Mouse (Mus musculus): ENCODE measurements around the gene Bola1. TPM values are rescaled to one million over a fixed set of nuclear protein-coding genes. Genes with fewer than 3 reads are reported as not detected.

Gene Bola1
- polyA plus RNA-seq, 1 experiment from 2014 or later: 71.6 TPM

DNA sequence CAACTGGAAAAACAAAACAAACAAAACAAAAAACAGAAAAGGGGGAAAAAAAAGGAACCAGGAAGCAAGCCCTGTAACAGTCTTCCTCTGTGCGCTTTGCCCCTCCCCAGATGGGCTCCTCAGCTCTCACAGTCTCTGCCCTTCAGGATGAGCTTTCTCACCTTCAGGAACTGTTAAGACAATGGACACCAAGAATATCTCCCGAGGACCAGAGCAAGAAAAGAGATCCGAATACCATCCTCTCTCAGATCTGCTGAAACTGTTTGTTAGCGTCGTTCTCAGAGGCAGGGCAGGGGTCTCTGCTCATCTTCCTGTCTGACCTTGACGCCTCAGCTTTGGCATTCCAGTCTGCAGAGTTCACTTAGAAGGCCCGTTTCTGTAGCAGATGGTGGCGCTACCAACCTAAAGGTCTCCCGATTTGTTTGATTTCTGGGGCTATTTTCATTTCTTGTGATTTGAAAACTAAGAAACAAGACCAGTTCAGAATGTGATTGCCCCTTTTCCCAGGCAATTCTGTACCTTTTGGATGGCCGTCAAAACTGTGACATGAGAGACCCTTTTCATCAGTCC lies 48.4 kb downstream of the Bola1 start:
- H3K4me1 ChIP-seq: peaks cover 31% of the 10 kb centered on the region
- H3K9me3 ChIP-seq: no peaks in the 10 kb centered on the region
- H3K4me3 ChIP-seq: peak overlapping the region; percentile 92
- no peaks in the 10 kb centered on the region for H3K27me3 ChIP-seq
- ATAC-seq (ENCODE audit: low FRiP score, low read depth): no peak
- peak overlapping the region; percentile 97 for H3K4me2 ChIP-seq (replicated peaks)
- H3K9ac ChIP-seq (replicated peaks): peak overlapping the region; percentile 93
- 78% methylated on average over 10 of the region's 10 CpGs for WGBS
- peak overlapping the region; percentile 98; the same call in 1 of the 2 replicates for H3K27ac ChIP-seq (replicated peaks)
- peaks cover 21% of the 10 kb centered on the region for H3K36me3 ChIP-seq

DNA sequence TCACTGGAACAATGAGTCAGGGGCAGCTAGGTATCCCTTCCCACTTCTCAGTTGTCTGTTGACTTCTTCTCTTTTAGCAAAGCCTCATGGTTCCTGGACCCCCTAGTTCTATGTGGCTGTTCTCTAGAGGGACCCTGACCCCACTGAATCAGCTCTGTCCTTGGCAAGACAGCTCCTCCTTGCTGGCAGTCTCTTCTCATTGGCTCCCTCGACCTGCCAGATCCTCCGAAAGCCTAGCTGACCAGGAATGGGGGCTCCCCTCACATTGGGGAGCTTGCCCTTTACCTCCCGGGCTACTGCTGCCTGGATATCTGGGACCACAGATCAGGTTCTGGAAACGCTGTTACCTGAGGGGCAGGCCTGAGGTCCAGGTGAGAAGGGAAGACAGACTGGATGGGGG lies 49.2 kb downstream of the Bola1 start:
- WGBS: 91% methylated on average over 4 of the region's 4 CpGs
- ATAC-seq (ENCODE audit: low FRiP score, low read depth): no peak
- H3K36me3 ChIP-seq: peaks cover 15% of the 10 kb centered on the region
- no peak overlapping the region; the same call in 1 of the 2 replicates for H3K27ac ChIP-seq (replicated peaks)
- H3K9me3 ChIP-seq: no peaks in the 10 kb centered on the region
- peaks cover 31% of the 10 kb centered on the region for H3K4me1 ChIP-seq
- H3K27me3 ChIP-seq: no peaks in the 10 kb centered on the region
- no peak overlapping the region for H3K4me3 ChIP-seq
- no peak overlapping the region for H3K4me2 ChIP-seq (replicated peaks)
- no peak overlapping the region for H3K9ac ChIP-seq (replicated peaks)

DNA sequence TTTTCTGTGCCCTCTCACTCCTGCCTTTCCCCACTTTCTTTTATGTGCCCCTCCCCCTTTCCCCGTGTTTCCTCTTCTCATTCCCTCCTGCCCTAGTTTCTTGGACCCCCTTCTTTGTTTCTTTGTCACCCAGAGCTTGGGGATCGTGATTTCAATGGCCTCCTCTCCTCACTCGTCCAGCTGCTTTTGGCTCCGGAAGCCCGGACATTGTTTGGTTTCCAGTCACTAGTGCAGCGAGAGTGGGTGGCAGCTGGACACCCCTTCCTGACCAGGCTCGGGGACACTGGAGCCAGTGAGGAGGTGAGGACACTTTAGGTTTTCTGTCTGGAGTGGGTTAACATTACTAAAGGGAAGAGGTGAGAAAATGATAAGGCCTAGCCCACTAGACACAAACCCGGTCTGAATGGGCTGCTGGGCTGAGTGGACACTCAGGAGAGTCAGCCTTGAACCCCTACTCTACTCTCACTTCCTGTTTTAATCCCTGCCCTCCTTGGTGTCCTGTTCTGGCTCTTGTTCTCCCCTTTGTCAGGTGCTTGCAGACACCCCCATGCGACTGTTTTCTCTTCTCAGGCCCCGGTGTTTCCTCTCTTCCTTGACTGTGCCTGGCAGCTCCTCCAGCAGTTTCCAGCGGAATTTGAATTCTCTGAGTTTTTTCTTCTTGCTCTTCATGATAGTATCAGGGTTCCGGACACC lies 50.9 kb downstream of the Bola1 start:
- Histone ChIP-seq H3K27me3 (no peaks in the 10 kb centered on the region), H3K9ac (replicated peaks) (no peak overlapping the region), H3K27ac (replicated peaks) (no peak overlapping the region), H3K9me3 (no peaks in the 10 kb centered on the region), H3K4me2 (replicated peaks) (no peak overlapping the region), H3K36me3 (no peaks in the 10 kb centered on the region), H3K4me3 (no peak overlapping the region), H3K4me1 (peaks cover 24% of the 10 kb centered on the region)
- no peak for ATAC-seq (ENCODE audit: low FRiP score, low read depth)
- WGBS: 76% methylated on average over 12 of the region's 12 CpGs

DNA sequence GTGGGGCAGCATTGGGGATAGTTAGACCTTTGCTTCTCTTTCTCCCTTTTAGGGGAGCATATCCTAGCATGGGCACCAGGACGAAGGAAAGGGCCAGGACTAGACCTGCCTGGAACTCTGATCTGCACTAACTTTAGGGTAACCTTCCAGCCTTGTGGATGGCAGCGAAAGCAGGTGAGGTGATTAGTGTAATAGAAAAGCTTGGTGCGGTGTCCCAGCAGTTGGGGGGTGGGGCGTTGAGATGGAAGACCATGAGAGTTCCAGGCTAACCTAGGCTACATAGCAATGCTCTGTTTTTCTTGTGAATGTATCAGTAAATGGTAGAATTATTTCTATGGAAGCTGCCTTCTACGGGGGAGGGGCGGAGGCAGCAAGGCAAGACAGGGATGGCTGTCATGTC lies 56.5 kb downstream of the Bola1 start:
- WGBS: 89% methylated on average over 6 of the region's 6 CpGs
- ATAC-seq (ENCODE audit: low FRiP score, low read depth): no peak
- Histone ChIP-seq H3K9me3 (no peaks in the 10 kb centered on the region), H3K4me1 (peaks cover 21% of the 10 kb centered on the region), H3K4me3 (no peak overlapping the region), H3K27ac (replicated peaks) (no peak overlapping the region), H3K27me3 (peaks cover 6% of the 10 kb centered on the region; the same call in 1 of the 2 replicates), H3K36me3 (no peaks in the 10 kb centered on the region), H3K4me2 (replicated peaks) (no peak overlapping the region), H3K9ac (replicated peaks) (no peak overlapping the region)

DNA sequence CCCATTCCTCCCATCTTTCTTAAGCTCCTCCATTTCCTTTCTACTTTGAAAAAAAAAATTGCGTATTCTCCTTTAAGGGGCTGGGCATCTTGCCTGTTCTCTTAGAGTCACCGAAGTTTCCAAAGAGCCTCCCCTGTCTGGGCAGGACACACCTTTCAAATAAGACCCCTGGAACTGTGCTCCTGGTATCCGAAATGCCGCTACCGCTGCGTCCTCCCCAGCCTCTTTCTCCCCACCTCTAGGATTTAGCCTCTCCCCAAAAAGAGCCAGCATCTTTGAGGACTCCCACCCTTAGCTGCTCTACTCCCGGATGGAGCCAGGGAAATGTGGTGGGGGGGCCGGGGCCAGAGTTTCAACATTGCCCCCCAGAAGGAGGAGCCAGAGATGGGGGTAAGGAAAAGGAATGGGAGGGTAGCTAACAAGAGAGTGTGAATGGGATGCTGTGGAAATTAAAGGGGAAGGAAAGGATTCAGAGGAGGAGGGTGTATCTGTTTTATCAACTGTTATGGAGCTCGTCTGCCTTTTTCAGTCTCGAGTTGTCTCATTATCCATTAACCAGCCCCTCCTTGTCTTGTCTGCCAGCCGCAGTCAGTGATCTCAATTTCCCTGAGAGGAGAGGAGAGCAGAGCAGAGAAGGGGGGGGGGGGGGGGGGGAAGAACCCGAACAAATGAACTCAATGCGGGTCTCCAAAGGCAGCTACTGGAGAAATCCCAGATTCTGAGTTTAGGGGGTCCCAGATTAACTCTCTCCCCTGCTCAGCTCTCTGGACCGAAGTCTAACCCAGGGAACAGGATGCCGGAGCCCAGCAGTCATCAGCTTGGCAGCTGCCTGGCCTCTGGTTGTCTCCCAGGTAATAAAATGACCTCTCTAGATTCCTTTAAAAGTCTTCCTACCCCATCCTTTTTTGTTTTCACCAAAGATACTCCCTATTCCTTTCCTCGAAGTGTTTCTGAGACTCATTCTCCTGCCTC lies 57.4 kb downstream of the Bola1 start, which contains the start of gene Mtmr11:
TSS of gene Mtmr11 (plus strand) at position 136 of the 972 bp plus-strand sequence.
- WGBS: 7% methylated on average over 16 of the region's 16 CpGs
- 0 out of 2 replicates have a peak, but pooled peaks have one; percentile 29 for ATAC-seq (ENCODE audit: low FRiP score, low read depth)
- Histone ChIP-seq H3K9ac (replicated peaks) (peak within 1 kb of the TSS; percentile 62), H3K36me3 (no peaks in the 10 kb centered on the region), H3K4me2 (replicated peaks) (peak within 1 kb of the TSS; percentile 74), H3K4me1 (peaks cover 21% of the 10 kb centered on the region), H3K9me3 (no peaks in the 10 kb centered on the region), H3K27me3 (peaks cover 6% of the 10 kb centered on the region; the same call in 1 of the 2 replicates), H3K4me3 (peak within 1 kb of the TSS; percentile 37), H3K27ac (replicated peaks) (peak within 1 kb of the TSS; percentile 22; the same call in 1 of the 2 replicates)

DNA sequence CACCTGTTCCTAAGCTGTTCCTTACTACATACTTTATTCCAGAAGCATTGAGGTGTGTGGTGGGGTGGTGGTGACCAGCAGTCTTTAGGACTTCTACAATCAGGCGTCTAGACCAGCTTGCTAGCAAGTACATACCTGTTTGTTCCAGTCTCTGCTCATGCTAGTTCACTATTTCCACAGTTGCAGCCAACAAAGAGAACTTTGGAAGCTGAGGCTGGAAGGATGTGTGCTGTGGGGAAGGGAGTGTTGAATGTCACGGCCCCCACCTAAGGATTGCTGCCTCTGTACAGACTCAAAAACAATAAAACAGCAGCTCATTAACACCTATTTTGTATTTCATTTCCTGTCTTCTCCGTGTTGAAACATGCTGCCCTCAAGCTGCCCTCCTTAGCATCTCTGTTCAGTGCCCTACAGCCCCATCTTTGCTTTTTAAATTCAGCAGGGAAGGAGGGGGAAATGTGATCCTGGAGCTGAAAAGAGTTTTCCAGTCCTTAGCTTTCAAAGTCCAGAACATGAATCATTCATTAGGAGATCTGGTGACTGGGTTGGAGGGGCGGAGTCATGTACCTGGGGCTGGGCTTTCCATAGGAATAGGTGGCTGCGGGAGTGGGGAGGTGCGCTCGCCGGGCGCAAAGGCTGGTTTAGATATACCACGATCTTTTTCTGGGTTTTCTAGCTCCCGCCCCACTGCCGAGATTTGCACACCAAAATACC lies 58.5 kb downstream of the Bola1 start:
- Histone ChIP-seq H3K27ac (replicated peaks) (peak overlapping the region; percentile 22; the same call in 1 of the 2 replicates), H3K4me2 (replicated peaks) (peak overlapping the region; percentile 74)
- WGBS: 3% methylated on average over 12 of the region's 12 CpGs

DNA sequence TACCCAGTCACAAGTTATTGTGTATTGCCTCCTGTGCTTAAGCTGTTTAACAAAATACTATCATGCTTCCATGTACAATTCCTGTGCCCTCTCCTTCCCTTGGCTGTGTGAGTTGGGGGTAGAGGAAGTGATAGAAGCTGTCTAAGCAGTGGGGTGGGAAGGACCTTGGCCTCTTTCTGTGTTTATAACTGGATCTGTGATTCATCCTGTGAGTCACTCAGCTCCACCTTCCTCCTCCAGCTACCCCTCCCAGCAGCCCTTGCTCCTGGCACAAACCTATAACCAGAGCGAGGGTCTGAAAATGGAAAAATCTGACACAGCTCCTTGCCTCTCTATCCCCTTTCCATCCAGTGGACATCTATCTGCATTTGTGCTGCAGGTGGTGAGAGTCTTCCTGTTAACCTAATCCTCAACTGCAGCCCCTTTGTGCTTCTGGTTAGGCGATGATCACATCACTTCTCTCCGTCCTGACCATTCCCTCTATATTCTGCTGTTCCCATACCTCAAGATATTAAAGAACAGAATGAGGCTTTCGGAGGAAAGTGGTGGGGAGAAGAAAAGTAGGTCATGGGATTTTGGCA lies 59.2 kb downstream of the Bola1 start:
- H3K4me2 ChIP-seq (replicated peaks): peak overlapping the region; percentile 74; the same call in 1 of the 2 replicates
- no peak overlapping the region for H3K4me3 ChIP-seq
- peaks cover 21% of the 10 kb centered on the region for H3K4me1 ChIP-seq
- ATAC-seq (ENCODE audit: low FRiP score, low read depth): no peak
- H3K36me3 ChIP-seq: peaks cover 8% of the 10 kb centered on the region
- H3K9ac ChIP-seq (replicated peaks): peak overlapping the region; percentile 62; the same call in 1 of the 2 replicates
- no peaks in the 10 kb centered on the region for H3K9me3 ChIP-seq
- peaks cover 6% of the 10 kb centered on the region; the same call in 1 of the 2 replicates for H3K27me3 ChIP-seq
- H3K27ac ChIP-seq (replicated peaks): peak overlapping the region; percentile 22; the same call in 1 of the 2 replicates
- WGBS: 68% methylated on average over 4 of the region's 4 CpGs

More for the DNA sequence above, 58.5 kb downstream of the Bola1 start:
- Histone ChIP-seq H3K36me3 (peaks cover 2% of the 10 kb centered on the region; the same call in 1 of the 2 replicates), H3K4me3 (peak overlapping the region; percentile 37), H3K9ac (replicated peaks) (peak overlapping the region; percentile 62), H3K27me3 (peaks cover 6% of the 10 kb centered on the region; the same call in 1 of the 2 replicates), H3K4me1 (peaks cover 21% of the 10 kb centered on the region), H3K9me3 (no peaks in the 10 kb centered on the region)
- ATAC-seq (ENCODE audit: low FRiP score, low read depth): peak; percentile 69; the same call in 1 of the 2 replicates

DNA sequence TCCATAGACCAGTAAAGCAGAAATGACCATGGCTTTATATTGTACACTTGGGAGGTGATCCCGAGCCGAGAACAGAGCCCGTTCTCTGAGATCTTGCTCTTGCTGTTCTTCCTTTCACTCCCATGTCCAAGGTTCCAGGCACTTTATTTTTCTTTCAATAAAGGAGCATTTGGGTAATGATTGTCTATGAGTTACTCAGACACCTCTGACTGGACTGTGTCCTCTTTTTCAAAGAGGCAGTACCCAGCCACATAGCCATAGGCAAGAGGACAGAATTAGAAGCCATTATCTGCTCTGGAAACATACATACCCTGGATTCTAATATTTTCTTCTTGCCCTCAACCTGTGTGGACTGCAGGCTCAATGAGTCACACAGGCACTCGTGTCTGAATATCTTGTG lies 59.7 kb downstream of the Bola1 start:
- 87% methylated on average over 4 of the region's 4 CpGs for WGBS
- no peak overlapping the region for H3K4me2 ChIP-seq (replicated peaks)
- no peak for ATAC-seq (ENCODE audit: low FRiP score, low read depth)

DNA sequence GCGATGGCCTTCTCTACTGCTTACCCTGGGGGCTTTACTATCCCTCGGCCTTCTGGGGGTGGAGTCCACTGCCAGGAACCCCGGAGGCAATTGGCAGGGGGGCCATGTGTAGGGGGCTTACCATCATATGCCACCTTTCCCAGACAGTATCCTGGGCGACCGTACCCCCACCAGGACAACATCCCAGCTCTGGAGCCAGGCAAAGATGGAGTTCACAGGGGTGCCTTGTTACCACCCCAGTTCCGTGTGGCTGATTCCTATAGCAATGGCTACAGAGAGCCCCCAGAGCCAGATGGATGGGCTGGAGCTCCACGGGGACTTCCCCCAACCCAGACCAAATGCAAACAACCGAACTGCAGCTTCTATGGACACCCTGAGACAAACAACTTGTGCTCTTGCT lies 64.0 kb downstream of the Bola1 start:
- H3K27me3 ChIP-seq: no peaks in the 10 kb centered on the region
- no peak overlapping the region for H3K9ac ChIP-seq (replicated peaks)
- peaks cover 3% of the 10 kb centered on the region for H3K4me1 ChIP-seq
- peaks cover 56% of the 10 kb centered on the region for H3K36me3 ChIP-seq
- H3K27ac ChIP-seq (replicated peaks): no peak overlapping the region
- no peak overlapping the region for H3K4me3 ChIP-seq
- no peaks in the 10 kb centered on the region for H3K9me3 ChIP-seq
- ATAC-seq (ENCODE audit: low FRiP score, low read depth): no peak
- no peak overlapping the region for H3K4me2 ChIP-seq (replicated peaks)
- WGBS: 89% methylated on average over 8 of the region's 8 CpGs

More for the DNA sequence above, 59.7 kb downstream of the Bola1 start:
- Histone ChIP-seq H3K4me1 (peaks cover 21% of the 10 kb centered on the region), H3K36me3 (peaks cover 13% of the 10 kb centered on the region), H3K9me3 (no peaks in the 10 kb centered on the region), H3K27ac (replicated peaks) (no peak overlapping the region), H3K27me3 (peaks cover 6% of the 10 kb centered on the region; the same call in 1 of the 2 replicates), H3K9ac (replicated peaks) (no peak overlapping the region), H3K4me3 (no peak overlapping the region)

DNA sequence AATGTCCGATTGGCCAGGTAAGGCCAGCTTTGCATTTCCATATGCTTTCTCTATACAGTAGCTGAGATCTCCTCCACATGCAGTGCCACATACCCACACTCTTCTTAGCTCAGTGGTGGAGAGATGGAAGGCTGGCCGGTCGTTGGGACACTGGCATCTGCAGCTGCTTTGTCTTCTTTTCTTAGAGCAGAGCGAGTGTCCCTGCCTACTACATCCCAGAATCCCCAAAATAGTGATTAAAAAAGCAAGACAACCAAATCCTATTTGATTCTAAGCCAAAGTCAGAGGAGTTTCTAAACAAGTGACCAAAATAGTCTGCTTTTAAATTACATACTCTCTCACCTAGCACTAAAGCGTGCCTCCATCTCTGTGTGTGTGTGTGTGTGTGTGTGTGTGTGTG lies 66.9 kb downstream of the Bola1 start:
- ATAC-seq (ENCODE audit: low FRiP score, low read depth): no peak
- no peak overlapping the region for H3K4me2 ChIP-seq (replicated peaks)
- H3K36me3 ChIP-seq: peaks cover 56% of the 10 kb centered on the region
- no peaks in the 10 kb centered on the region for H3K9me3 ChIP-seq
- H3K9ac ChIP-seq (replicated peaks): no peak overlapping the region
- no peak overlapping the region for H3K27ac ChIP-seq (replicated peaks)
- H3K27me3 ChIP-seq: no peaks in the 10 kb centered on the region
- H3K4me3 ChIP-seq: no peak overlapping the region
- H3K4me1 ChIP-seq: no peaks in the 10 kb centered on the region
- WGBS: 96% methylated on average over 5 of the region's 5 CpGs

DNA sequence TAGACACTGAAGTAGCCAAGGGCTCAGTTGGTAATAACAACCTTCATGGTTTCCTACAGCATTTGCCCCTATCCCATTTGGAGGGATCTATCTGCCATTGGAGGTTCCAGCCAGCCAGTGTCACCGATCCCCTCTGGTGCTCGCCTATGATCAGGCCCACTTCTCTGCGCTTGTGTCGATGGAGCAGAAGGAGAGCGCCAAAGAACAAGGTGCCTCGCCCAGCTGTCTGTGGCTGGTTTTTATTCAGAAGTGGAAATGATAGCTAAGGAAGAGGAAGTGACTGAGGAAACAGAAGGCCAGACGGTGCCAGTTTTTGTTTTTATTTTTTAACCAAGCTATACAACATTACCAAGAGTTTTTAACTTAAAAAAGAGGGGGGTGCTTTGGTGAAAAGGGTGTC lies 67.7 kb downstream of the Bola1 start:
- no peak overlapping the region for H3K27ac ChIP-seq (replicated peaks)
- no peak for ATAC-seq (ENCODE audit: low FRiP score, low read depth)
- H3K36me3 ChIP-seq: peaks cover 56% of the 10 kb centered on the region
- no peak overlapping the region for H3K4me2 ChIP-seq (replicated peaks)
- no peaks in the 10 kb centered on the region for H3K27me3 ChIP-seq
- no peak overlapping the region for H3K9ac ChIP-seq (replicated peaks)
- H3K4me1 ChIP-seq: no peaks in the 10 kb centered on the region
- no peak overlapping the region for H3K4me3 ChIP-seq
- WGBS: 92% methylated on average over 7 of the region's 7 CpGs
- no peaks in the 10 kb centered on the region for H3K9me3 ChIP-seq

Measured in midbrain, embryonic 12.5 days (tissue).